Mouse (Mus musculus) lung, embryonic 16.5 days (tissue): Measurements from ENCODE around the gene Pik3ca. TPM values are rescaled to one million over a fixed set of nuclear protein-coding genes. Genes with fewer than 3 reads are reported as not detected.
A peak's percentile ranks its signal among the peaks of the same experiment; 100 is the strongest.
"Not testable (repeated sequence)": the region's sequence is repeated elsewhere in the genome, so short reads cannot be mapped to it uniquely, and the experiment has no call there.

Experiments used
- ATAC-seq: fragments of 200-750 bp; cut with Nextera tagmentation; 2 replicates; pipeline ENCODE4 v1.8.0; 2017; ENCODE audit warnings: low read depth, mild to moderate bottlenecking, moderate library complexity
- H3K27ac ChIP-seq: fragments of 300-500 bp; sonication (generic); 2 replicates; pipeline ENCODE4 v1.5.1; 2014; ENCODE audit warnings: mild to moderate bottlenecking, control low read depth, low read length
- H3K27me3 ChIP-seq: fragments of 300-500 bp; sonication (generic); 2 replicates; pipeline ENCODE4 v1.6.1; 2014; ENCODE audit warnings: low read depth, low read length, mixed read lengths; ENCODE audit not compliant: control insufficient read depth, insufficient read depth
- H3K36me3 ChIP-seq: fragments of 300-500 bp; sonication (generic); 2 replicates; pipeline ENCODE4 v1.6.1; 2014; ENCODE audit warnings: low read length; ENCODE audit not compliant: control insufficient read depth, insufficient read depth
- H3K4me1 ChIP-seq: fragments of 300-500 bp; sonication (generic); replicated peaks from 2 replicates; pipeline ENCODE4 v1.6.1; 2014; ENCODE audit warnings: low read length, mixed read lengths; ENCODE audit not compliant: control insufficient read depth, insufficient read depth
- H3K4me2 ChIP-seq: fragments of 300-500 bp; sonication (generic); 2 replicates; pipeline ENCODE4 v1.6.1; 2014; ENCODE audit warnings: low read depth, low read length, control low read depth
- H3K4me3 ChIP-seq: fragments of 300-500 bp; sonication (generic); 2 replicates; pipeline ENCODE4 v1.5.1; 2014; ENCODE audit warnings: mild to moderate bottlenecking, low read length, control low read depth
- H3K9ac ChIP-seq: fragments of 300-500 bp; sonication (generic); 2 replicates; pipeline ENCODE4 v1.6.1; 2014; ENCODE audit warnings: low read length, control low read depth
- H3K9me3 ChIP-seq: fragments of 300-500 bp; sonication (generic); 2 replicates; pipeline ENCODE4 v1.6.1; 2016; ENCODE audit warnings: low read length; ENCODE audit not compliant: control insufficient read depth
- WGBS: fragments of 180-500 bp; shearing (Covaris S2); extraction: QIAGEN DNeasy Blood & Tissue Kit; methylation state at CpG from one replicate; pipeline ENCODE4 v1.1.7; 2014; 5-methylcytosine and 5-hydroxymethylcytosine counted together
- polyA plus RNA-seq: library from polyadenylated mRNA; unstranded; fragments of >200 nt; fragmentation: Nextera tagmentation; extraction: Ambion mirVana; gene quantifications from 2 replicates; pipeline ENCODE4 v1.2.1, GENCODE M21; 2015

The Pik3ca gene
- polyA plus RNA-seq, 1 experiment from 2014 or later, result 10.2 TPM

DNA sequence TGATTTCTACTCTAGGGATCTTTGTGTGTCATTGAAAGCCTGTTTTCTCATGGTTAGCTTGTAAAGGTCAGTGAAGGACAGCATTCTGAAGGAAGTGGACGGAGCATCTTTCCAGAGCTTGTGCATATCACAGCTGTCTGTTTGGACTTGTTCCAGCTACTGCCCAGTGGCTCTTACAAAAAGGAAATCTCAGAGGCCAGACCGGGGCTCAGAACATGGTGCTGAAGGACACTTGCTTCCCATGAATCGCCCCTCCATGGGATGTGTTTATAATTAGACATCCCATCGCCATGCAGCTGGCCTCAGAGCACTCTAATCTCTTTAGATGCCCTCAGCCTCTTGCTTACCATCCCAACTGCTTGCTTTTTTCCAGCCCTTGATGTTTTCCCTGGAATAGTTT lies 31.4 kb downstream of the Pik3ca start:
- Histone ChIP-seq H3K27me3 (no peaks in the 10 kb centered on the region), H3K9me3 (no peaks in the 10 kb centered on the region), H3K4me2 (no peak overlapping the region), H3K36me3 (no peaks in the 10 kb centered on the region), H3K27ac (0 out of 2 replicates have a peak overlapping the region, but pooled peaks have one; percentile 13), H3K4me3 (no peak overlapping the region), H3K4me1 (peaks cover 11% of the 10 kb centered on the region; the same call in 1 of the 2 replicates), H3K9ac (no peak overlapping the region)
- WGBS, result 42% methylated on average over 4 of the region's 4 CpGs
- ATAC-seq, result peak; percentile 71

DNA sequence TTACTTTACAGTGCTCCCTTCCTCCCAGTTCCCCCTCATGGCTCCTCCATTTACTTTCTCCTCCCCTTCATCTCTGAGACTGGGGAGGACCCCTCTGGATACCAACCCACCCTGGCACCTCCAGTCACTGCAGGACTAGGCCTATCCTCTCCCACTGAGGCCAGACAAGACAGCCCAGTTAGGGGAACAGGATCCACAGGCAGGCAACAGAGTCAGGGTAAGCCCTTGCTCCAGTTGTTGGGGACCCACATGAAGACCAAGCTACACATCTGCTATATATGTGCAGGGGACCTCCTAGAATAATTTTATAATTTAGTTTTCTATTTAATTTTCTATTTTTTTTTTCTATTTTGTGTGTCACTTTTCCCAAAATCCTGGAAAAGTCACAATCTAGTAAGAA lies 31.9 kb downstream of the Pik3ca start:
- not testable (repeated sequence) for H3K4me3 ChIP-seq, H3K9ac ChIP-seq, H3K4me2 ChIP-seq, H3K9me3 ChIP-seq, H3K27me3 ChIP-seq, ATAC-seq, H3K36me3 ChIP-seq
- H3K4me1 ChIP-seq, result peaks cover 11% of the 10 kb centered on the region; the same call in 1 of the 2 replicates
- 0 out of 2 replicates have a peak overlapping the region, but pooled peaks have one; percentile 13 for H3K27ac ChIP-seq

DNA sequence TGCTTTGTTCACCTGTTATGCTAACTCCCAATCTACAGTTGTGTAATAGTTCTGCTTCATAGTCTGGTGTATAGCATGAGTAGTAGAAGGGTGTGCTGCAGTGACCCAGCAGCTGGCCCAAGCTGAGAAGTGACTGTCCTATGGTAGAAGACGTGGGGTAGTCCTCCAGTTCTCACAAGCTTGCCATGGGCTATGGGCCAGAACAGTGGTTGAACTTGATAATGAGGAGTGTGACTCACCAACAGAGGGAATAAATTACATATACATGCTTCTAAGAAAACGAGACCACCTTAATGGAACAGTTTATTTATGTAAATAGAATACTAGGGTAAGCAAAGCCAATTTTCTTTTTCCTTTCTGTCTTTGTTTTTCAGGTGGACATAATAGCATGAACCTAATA lies 32.9 kb downstream of the Pik3ca start:
- WGBS, result 51% methylated on average over 2 of the region's 2 CpGs
- H3K27me3 ChIP-seq, result no peaks in the 10 kb centered on the region
- H3K27ac ChIP-seq, result no peak overlapping the region
- H3K9me3 ChIP-seq, result no peaks in the 10 kb centered on the region
- H3K4me2 ChIP-seq, result no peak overlapping the region
- H3K9ac ChIP-seq, result no peak overlapping the region
- no peaks in the 10 kb centered on the region for H3K36me3 ChIP-seq
- H3K4me3 ChIP-seq, result no peak overlapping the region
- peaks cover 11% of the 10 kb centered on the region; the same call in 1 of the 2 replicates for H3K4me1 ChIP-seq
- ATAC-seq, result no peak

DNA sequence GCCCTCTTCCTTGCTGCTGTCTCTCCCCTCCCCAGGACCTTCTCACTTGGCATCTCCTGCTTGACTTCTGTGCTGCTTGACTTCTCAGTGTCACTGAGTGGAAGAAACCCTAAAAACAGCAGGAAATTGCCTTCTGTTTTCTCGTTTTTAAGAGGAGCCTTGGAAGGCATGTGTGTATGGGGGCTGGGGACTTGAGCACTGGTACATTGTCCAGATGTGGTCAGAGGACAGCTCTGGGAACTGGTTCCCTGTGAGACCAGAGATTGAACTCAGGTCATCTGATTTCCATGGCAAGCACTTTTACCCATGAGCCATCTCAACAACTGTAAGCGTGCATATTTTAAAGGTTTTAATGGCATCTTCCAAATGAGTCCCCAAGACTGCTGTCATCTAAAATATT lies 36.5 kb downstream of the Pik3ca start:
- H3K9me3 ChIP-seq, result no peaks in the 10 kb centered on the region
- H3K9ac ChIP-seq, result no peak overlapping the region
- no peak overlapping the region for H3K4me3 ChIP-seq
- H3K4me2 ChIP-seq, result no peak overlapping the region
- H3K27ac ChIP-seq, result no peak overlapping the region
- 71% methylated on average over 2 of the region's 2 CpGs for WGBS
- H3K27me3 ChIP-seq, result no peaks in the 10 kb centered on the region
- peaks cover 5% of the 10 kb centered on the region; the same call in 1 of the 2 replicates for H3K4me1 ChIP-seq
- no peak for ATAC-seq
- peaks cover 14% of the 10 kb centered on the region for H3K36me3 ChIP-seq

DNA sequence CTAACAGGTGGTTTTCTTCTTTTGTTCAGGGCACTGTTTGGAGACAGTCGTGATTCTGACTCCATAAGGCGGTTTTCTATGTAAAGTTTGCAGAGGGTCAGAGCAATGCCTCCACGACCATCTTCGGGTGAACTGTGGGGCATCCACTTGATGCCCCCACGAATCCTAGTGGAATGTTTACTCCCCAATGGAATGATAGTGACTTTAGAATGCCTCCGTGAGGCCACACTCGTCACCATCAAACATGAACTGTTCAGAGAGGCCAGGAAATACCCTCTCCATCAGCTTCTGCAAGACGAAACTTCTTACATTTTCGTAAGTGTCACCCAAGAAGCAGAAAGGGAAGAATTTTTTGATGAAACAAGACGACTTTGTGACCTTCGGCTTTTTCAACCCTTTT lies 38.6 kb downstream of the Pik3ca start:
- ATAC-seq, result no peak
- 66% methylated on average over 11 of the region's 11 CpGs for WGBS
- H3K9me3 ChIP-seq, result no peaks in the 10 kb centered on the region

DNA sequence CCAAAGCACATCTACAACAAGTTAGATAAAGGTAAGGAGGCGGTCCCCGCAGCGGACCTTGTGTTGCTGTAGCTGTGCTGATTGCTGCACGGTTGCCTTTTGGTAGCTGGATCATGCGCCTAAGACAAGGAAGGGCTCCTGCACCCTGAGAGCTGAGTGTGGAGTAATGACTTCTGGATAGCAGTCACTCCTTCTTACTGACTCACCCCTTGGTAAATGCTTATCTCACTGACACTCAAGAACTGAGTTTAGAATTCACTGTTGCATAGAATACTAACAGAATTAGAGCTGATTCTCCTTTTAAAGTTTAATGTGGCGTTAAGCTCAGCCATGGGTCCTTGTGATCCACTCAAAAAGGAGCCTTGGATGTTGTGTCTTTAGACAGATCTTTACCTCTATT lies 39.8 kb downstream of the Pik3ca start:
- no peaks in the 10 kb centered on the region for H3K4me1 ChIP-seq
- H3K27me3 ChIP-seq, result no peaks in the 10 kb centered on the region
- no peak overlapping the region for H3K27ac ChIP-seq
- no peaks in the 10 kb centered on the region for H3K9me3 ChIP-seq
- peaks cover 34% of the 10 kb centered on the region for H3K36me3 ChIP-seq
- H3K4me3 ChIP-seq, result no peak overlapping the region
- no peak for ATAC-seq
- WGBS, result 86% methylated on average over 6 of the region's 6 CpGs
- no peak overlapping the region for H3K9ac ChIP-seq
- no peak overlapping the region for H3K4me2 ChIP-seq

More for the DNA sequence above, 38.6 kb downstream of the Pik3ca start:
- H3K4me2 ChIP-seq, result no peak overlapping the region
- H3K27ac ChIP-seq, result no peak overlapping the region
- no peak overlapping the region for H3K4me3 ChIP-seq
- H3K4me1 ChIP-seq, result no peaks in the 10 kb centered on the region
- H3K27me3 ChIP-seq, result no peaks in the 10 kb centered on the region
- peaks cover 24% of the 10 kb centered on the region for H3K36me3 ChIP-seq
- no peak overlapping the region for H3K9ac ChIP-seq

DNA sequence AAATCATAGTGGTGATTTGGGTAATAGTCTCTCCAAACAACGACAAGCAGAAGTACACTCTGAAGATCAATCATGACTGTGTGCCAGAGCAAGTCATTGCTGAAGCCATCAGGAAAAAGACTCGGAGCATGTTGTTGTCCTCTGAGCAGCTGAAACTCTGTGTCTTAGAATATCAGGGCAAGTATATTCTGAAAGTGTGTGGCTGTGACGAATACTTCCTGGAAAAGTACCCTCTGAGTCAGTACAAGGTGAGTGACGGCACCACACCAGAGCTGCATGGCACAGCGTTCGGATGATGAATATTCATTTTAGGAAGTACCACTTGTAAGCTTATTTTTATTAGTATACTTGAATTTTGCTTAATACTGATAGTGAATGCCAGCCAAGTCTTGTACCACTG lies 40.3 kb downstream of the Pik3ca start:
- Histone ChIP-seq H3K36me3 (peaks cover 38% of the 10 kb centered on the region), H3K27me3 (no peaks in the 10 kb centered on the region), H3K27ac (no peak overlapping the region), H3K4me1 (no peaks in the 10 kb centered on the region), H3K4me3 (no peak overlapping the region), H3K9me3 (no peaks in the 10 kb centered on the region), H3K4me2 (no peak overlapping the region), H3K9ac (no peak overlapping the region)
- no peak for ATAC-seq
- WGBS, result 87% methylated on average over 6 of the region's 6 CpGs

DNA sequence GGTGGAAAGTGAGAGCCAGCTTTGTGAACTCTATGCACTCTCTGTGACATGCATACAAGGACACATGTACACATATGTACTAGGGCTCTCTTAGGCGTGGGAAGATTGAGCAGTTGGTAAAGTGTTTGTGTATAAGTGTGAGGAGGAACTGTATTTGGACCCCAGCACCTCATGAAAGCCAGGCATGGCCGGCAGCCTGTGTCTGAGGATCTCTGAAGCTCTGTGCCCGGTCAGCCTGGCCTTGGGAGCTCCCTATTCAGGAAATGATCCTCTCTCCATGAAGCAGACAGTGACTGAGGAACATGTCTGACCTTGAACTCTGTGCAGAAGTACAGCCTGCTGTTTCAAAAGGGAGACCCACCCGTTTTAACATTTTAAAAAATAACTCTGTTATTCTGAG lies 41.2 kb downstream of the Pik3ca start:
- no peak overlapping the region for H3K4me2 ChIP-seq
- peaks cover 42% of the 10 kb centered on the region for H3K36me3 ChIP-seq
- H3K4me3 ChIP-seq, result no peak overlapping the region
- H3K27ac ChIP-seq, result no peak overlapping the region
- ATAC-seq, result no peak
- no peaks in the 10 kb centered on the region for H3K27me3 ChIP-seq
- H3K9me3 ChIP-seq, result no peaks in the 10 kb centered on the region
- H3K9ac ChIP-seq, result no peak overlapping the region
- 77% methylated on average over 4 of the region's 4 CpGs for WGBS
- no peaks in the 10 kb centered on the region for H3K4me1 ChIP-seq

DNA sequence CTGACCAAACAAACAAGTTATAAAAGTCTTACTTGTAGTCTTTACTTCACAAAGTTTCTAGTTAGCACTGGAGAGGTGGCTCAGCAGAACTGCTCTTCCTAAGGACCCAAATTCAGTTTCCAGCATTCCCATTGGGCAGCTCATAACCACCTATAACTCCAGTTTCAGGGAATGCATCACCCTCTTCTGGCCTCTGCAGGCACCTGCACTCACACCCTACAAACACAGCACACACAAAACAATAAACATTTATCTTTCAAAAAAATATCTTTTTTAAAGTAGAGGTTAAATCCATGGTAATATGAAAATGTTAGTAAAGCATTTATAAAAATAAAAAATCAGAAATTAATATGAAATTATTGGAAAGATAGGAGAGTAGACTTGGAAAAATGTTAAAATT lies 44.2 kb downstream of the Pik3ca start:
- Histone ChIP-seq H3K9ac (no peak overlapping the region), H3K4me3 (no peak overlapping the region), H3K27ac (no peak overlapping the region), H3K36me3 (peaks cover 49% of the 10 kb centered on the region), H3K4me2 (no peak overlapping the region), H3K4me1 (no peaks in the 10 kb centered on the region), H3K27me3 (no peaks in the 10 kb centered on the region), H3K9me3 (no peaks in the 10 kb centered on the region)
- no peak for ATAC-seq
